Mouse (Mus musculus): Measurements from ENCODE around the gene Tmem234.

DNA sequence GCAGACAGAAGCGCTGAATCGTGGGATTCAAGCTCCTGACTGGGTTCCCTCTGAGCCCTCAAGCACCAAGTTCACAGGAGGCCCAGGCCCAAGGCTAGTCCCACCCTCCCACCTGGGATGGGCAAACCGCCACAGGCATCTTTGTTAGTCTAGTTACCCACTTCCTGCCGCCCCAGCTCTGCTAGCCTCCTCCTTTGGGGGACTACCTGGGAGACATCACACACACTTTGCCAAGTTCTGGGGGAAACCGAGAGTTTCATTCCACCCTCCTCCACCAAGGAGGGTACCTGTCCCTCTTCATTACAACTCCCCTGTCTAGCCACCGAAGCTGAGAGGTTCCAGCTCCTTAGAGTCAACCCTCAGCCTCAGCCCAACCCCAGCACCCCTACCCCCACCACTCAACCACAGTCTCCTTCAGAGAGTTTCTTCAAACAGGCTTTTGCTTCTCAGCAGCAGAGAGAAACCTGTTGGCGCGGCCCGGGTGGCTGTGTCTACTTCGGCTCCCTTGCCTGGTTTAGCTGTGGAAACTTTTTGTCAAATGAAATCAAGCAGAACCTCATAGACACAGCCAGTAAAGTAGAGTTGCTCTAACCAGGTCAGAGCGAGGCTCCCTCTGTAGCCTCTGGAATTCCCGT, 42.0 kb upstream of the Tmem234 start:
- TF ChIP-seq CTCF (IDR thresholded peaks at IDR 0.05; ENCODE audit: control insufficient read depth, insufficient read depth, insufficient replicate concordance, low read depth, low read length) (no peak), POLR2A (IDR thresholded peaks at IDR 0.05; ENCODE audit: control insufficient read depth, low read depth, low read length) (no peak)

Data from testis, adult 2 months (tissue).